In genomic region chr5:45198408-45198807, GRCm38 (mm10) we compare ENCODE assay signal across 28 mouse cellular contexts.
"Had no signal": no experiment of that assay in that cellular context is flagged by ENCODE, and none has a peak within 500 bp of the region (broad histone marks: within the 10 kb centered on the region; RNA-seq: fewer than 3 reads in every experiment).

No protein-coding gene starts in this region.

- H3K36me3 ChIP-seq: limb, embryonic 10.5 days; limb, embryonic 12.5 days; limb, embryonic 13.5 days; limb, embryonic 15.5 days; liver, embryonic 12.5 days; liver, embryonic 13.5 days; liver, embryonic 15.5 days; lung, embryonic 15.5 days; midbrain, embryonic 10.5 days; midbrain, embryonic 12.5 days; midbrain, embryonic 13.5 days; midbrain, embryonic 15.5 days; neural tube, embryonic 12.5 days had no signal

- H3K4me3 ChIP-seq: limb, embryonic 10.5 days; limb, embryonic 12.5 days; limb, embryonic 13.5 days; limb, embryonic 15.5 days; liver, embryonic 12.5 days; liver, embryonic 13.5 days; liver, embryonic 15.5 days; lung, embryonic 15.5 days; megakaryocyte, embryonic 14.5 days; midbrain, embryonic 10.5 days; midbrain, embryonic 12.5 days; midbrain, embryonic 13.5 days; midbrain, embryonic 15.5 days; myocyte; neural tube, embryonic 12.5 days had no signal

- H3K9me3 ChIP-seq: limb, embryonic 10.5 days; limb, embryonic 12.5 days; limb, embryonic 13.5 days; limb, embryonic 15.5 days; liver, embryonic 12.5 days; liver, embryonic 13.5 days; liver, embryonic 15.5 days; lung, embryonic 15.5 days; megakaryocyte, embryonic 14.5 days; midbrain, embryonic 10.5 days; midbrain, embryonic 12.5 days; midbrain, embryonic 13.5 days; midbrain, embryonic 15.5 days; neural tube, embryonic 12.5 days had no signal

- H3K9ac ChIP-seq: limb, embryonic 12.5 days; limb, embryonic 13.5 days; limb, embryonic 15.5 days; liver, embryonic 12.5 days; liver, embryonic 13.5 days; liver, embryonic 14.5 days; liver, embryonic 15.5 days; liver, postnatal 0 days; lung, embryonic 14.5 days; lung, embryonic 15.5 days; midbrain, embryonic 12.5 days; midbrain, embryonic 13.5 days; midbrain, embryonic 15.5 days; neural tube, embryonic 12.5 days had no signal

- H3K27me3 ChIP-seq: limb, embryonic 12.5 days; limb, embryonic 13.5 days; limb, embryonic 15.5 days; liver, embryonic 12.5 days; liver, embryonic 13.5 days; liver, embryonic 15.5 days; lung, embryonic 15.5 days; megakaryocyte, embryonic 14.5 days; midbrain, embryonic 12.5 days; midbrain, embryonic 13.5 days; midbrain, embryonic 15.5 days; neural tube, embryonic 12.5 days had no signal

- H3K4me1 ChIP-seq: limb, embryonic 12.5 days; limb, embryonic 15.5 days; liver, embryonic 12.5 days; liver, embryonic 13.5 days; liver, embryonic 15.5 days; lung, embryonic 15.5 days; megakaryocyte, embryonic 14.5 days; midbrain, embryonic 10.5 days; midbrain, embryonic 12.5 days; midbrain, embryonic 13.5 days; midbrain, embryonic 15.5 days; neural tube, embryonic 12.5 days had no signal

- DNase-seq: left cerebral cortex, postnatal 4 days; liver; liver, embryonic 13.5 days; liver, postnatal 0 days; lung, adult 18-20 months; lung, adult 2 months; lung, embryonic 14.5 days; lung, postnatal 10 days; lung, postnatal 14 days; lung, postnatal 36 days; lung, postnatal 4 days; midbrain, embryonic 14.5 days had no signal

- H3K27ac ChIP-seq: limb, embryonic 10.5 days; limb, embryonic 12.5 days; limb, embryonic 13.5 days; limb, embryonic 15.5 days; liver, embryonic 12.5 days; liver, embryonic 13.5 days; liver, embryonic 14.5 days; liver, embryonic 15.5 days; lung, embryonic 15.5 days; macrophage; midbrain, embryonic 10.5 days; midbrain, embryonic 12.5 days; midbrain, embryonic 13.5 days; midbrain, embryonic 15.5 days; neural tube, embryonic 12.5 days had no signal
